8 mouse cellular contexts compared by ENCODE assay signal in the genomic region with DNA sequence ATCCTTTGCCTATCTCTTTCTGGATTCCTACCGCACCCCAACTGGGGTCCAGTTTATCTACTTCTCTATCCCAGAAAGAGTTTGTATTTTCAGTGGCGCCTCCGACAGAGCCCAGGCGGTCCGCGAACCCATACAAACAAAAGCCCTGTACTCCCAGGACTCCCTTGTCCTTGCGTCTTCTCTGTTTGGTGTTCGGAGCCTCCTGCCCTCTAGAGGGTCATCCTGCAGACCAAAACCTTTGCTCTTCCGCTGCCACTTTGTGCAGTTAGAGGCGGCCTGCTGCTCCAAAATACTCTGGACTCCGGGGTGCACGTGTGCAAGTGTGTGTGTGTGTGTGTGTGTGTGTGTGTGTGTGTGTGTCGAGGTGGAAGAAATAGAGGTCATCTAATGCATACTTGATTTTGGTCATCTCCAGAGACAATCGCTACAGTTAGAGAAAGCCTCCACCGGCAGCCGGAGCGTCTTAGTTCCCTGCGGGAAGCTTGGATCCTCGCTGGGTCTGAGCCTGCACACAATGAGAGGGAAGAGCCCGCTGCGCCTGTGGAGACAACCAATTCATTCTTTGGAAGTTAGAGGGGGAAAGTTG. TPM values are rescaled to one million over a fixed set of nuclear protein-coding genes. Genes with fewer than 3 reads are reported as not detected.
DNase-seq lines count a peak whose midpoint lies in the region; ATAC-seq and TF ChIP-seq lines count a peak whose summit lies in the region.

No protein-coding gene starts in this region.

- TF ChIP-seq POLR2A in testis, adult 2 months (IDR thresholded peaks at IDR 0.05; ENCODE audit: control insufficient read depth, low read depth, low read length) = no peak

- H3K4me2 ChIP-seq in midbrain, embryonic 16.5 days (ENCODE audit: low read length) = peak overlapping the region; percentile 99

- no peak for TF ChIP-seq CTCF in testis, adult 2 months (IDR thresholded peaks at IDR 0.05; ENCODE audit: control insufficient read depth, insufficient read depth, insufficient replicate concordance, low read depth, low read length)

- ATAC-seq in midbrain, embryonic 16.5 days = no peak

- H3K36me3 ChIP-seq in testis, adult 2 months (ENCODE audit: control insufficient read depth, insufficient read depth, low read length) = no peaks in the 10 kb centered on the region
- H3K36me3 ChIP-seq in midbrain, embryonic 16.5 days (ENCODE audit: control insufficient read depth, insufficient read depth, low read length) = no peaks in the 10 kb centered on the region

- no peak for DNase-seq in testis, postnatal 14 days (ENCODE audit: low spot score)
- peak; percentile 57 for DNase-seq in embryo, embryonic 10 days (ENCODE audit: low spot score)
- DNase-seq in heart, postnatal 10 days = peak; percentile 51 to 57
- DNase-seq in kidney, postnatal 4 days = peak; percentile 52 to 66
- no peak for DNase-seq in urinary bladder, postnatal 4 days (ENCODE audit: low spot score in 2 of 2)
- no peak for DNase-seq in left cerebral cortex, adult 9 months (ENCODE audit: low spot score in 2 of 2)

- no peaks in the 10 kb centered on the region for H3K9me3 ChIP-seq in midbrain, embryonic 16.5 days (replicated peaks; ENCODE audit: control insufficient read depth, low read length, poor library complexity, severe bottlenecking)

- intact Hi-C loops in heart, postnatal 10 days (cut with DNase I) = loop anchor here (1.0 to 5.0 kb wide), 3 partner anchors 66 to 311 kb away; no protein-coding TSS in a partner anchor

- 1% methylated on average over 21 of the region's 21 CpGs for WGBS in midbrain, embryonic 16.5 days

- no peaks in the 10 kb centered on the region for H3K27me3 ChIP-seq in testis, adult 2 months (ENCODE audit: control insufficient read depth, insufficient read depth, low read length)
- peaks cover 7% of the 10 kb centered on the region; the same call in 1 of the 2 replicates for H3K27me3 ChIP-seq in midbrain, embryonic 16.5 days (ENCODE audit: control insufficient read depth, insufficient read depth, low read depth, low read length)

- no peak overlapping the region for H3K27ac ChIP-seq in testis, adult 2 months (ENCODE audit: control insufficient read depth, insufficient read depth, low read depth, low read length)
- no peak overlapping the region for H3K27ac ChIP-seq in midbrain, embryonic 16.5 days (ENCODE audit: low read length)

- peak overlapping the region; percentile 86 for H3K4me3 ChIP-seq in testis, adult 2 months (ENCODE audit: control insufficient read depth, low read depth, low read length)
- peak overlapping the region; percentile 65 for H3K4me3 ChIP-seq in midbrain, embryonic 16.5 days (ENCODE audit: low read depth, low read length)

- peak overlapping the region; percentile 74 for H3K9ac ChIP-seq in midbrain, embryonic 16.5 days (ENCODE audit: low read depth, low read length)

- H3K4me1 ChIP-seq in testis, adult 2 months (ENCODE audit: control insufficient read depth, insufficient read depth, low read length) = peaks cover 19% of the 10 kb centered on the region
- peaks cover 11% of the 10 kb centered on the region for H3K4me1 ChIP-seq in midbrain, embryonic 16.5 days (ENCODE audit: control insufficient read depth, insufficient read depth, low read length)

RNA-seq across cellular contexts. Expression of gene Ror1, which starts 1.1 kb away (rescaled TPM):
- 0.12 and 0.28 TPM in 2 replicates for polyA plus RNA-seq in testis, adult 2 months (2012; rRNA removed)
- 10 to 100 TPM; 23.5 to 24.0 TPM for total RNA-seq in heart, postnatal 10 days (2021)
- 0.83 and 0.84 TPM in 2 replicates for polyA plus RNA-seq in midbrain, embryonic 16.5 days (2015; fragmentation: Nextera tagmentation; extraction: Ambion mirVana)

Comparison
In these comparisons a context has a peak if more than half of its experiments do, and no peak if none do; other contexts are left out.
1. DNase-seq: peak in embryo, embryonic 10 days (single experiment), heart, postnatal 10 days (2 of 2) and kidney, postnatal 4 days (2 of 2); none in testis, postnatal 14 days (single experiment), urinary bladder, postnatal 4 days (0 of 2) and left cerebral cortex, adult 9 months (0 of 2).